Comparison of ENCODE assay signal across 9 mouse cellular contexts in genomic region chr11:44211871-44212441, GRCm38 (mm10).
DNase-seq lines count a peak whose midpoint lies in the region; ATAC-seq and TF ChIP-seq lines count a peak whose summit lies in the region.
"Had no signal": no experiment of that assay in that cellular context is flagged by ENCODE, and none has a peak within 500 bp of the region (broad histone marks: within the 10 kb centered on the region; RNA-seq: fewer than 3 reads in every experiment).

No protein-coding gene starts in this region.

- H3K36me3 ChIP-seq in lung, embryonic 14.5 days (ENCODE audit: insufficient read depth) = no peaks in the 10 kb centered on the region
- H3K36me3 ChIP-seq: neural tube, embryonic 12.5 days had no signal

- ATAC-seq in lung, embryonic 14.5 days (ENCODE audit: insufficient read depth) = peak; percentile 77

- H3K9me3 ChIP-seq in lung, embryonic 14.5 days (ENCODE audit: low read depth, low read length) = no peaks in the 10 kb centered on the region
- H3K9me3 ChIP-seq: neural tube, embryonic 12.5 days had no signal

- no peak overlapping the region for H3K4me2 ChIP-seq in lung, embryonic 14.5 days
- H3K4me2 ChIP-seq: neural tube, embryonic 12.5 days had no signal

- H3K27ac ChIP-seq in lung, embryonic 14.5 days (ENCODE audit: low read depth) = 0 out of 2 replicates have a peak overlapping the region, but pooled peaks have one; percentile 56
- H3K27ac ChIP-seq: neural tube, embryonic 12.5 days had no signal

- peak; percentile 75 for TF ChIP-seq CTCF in lung, embryonic 14.5 days (IDR thresholded peaks at IDR 0.05; ENCODE audit: low read depth)

- H3K4me1 ChIP-seq in lung, embryonic 14.5 days (ENCODE audit: insufficient read depth) = no peaks in the 10 kb centered on the region
- H3K4me1 ChIP-seq: neural tube, embryonic 12.5 days had no signal

- no peak overlapping the region for H3K4me3 ChIP-seq in lung, embryonic 14.5 days (ENCODE audit: low read depth, low read length)
- H3K4me3 ChIP-seq: neural tube, embryonic 12.5 days had no signal

- H3K27me3 ChIP-seq in lung, embryonic 14.5 days (ENCODE audit: insufficient read depth, low read length) = no peaks in the 10 kb centered on the region
- H3K27me3 ChIP-seq: neural tube, embryonic 12.5 days had no signal

- no peak overlapping the region for H3K9ac ChIP-seq in lung, embryonic 14.5 days
- H3K9ac ChIP-seq: neural tube, embryonic 12.5 days had no signal

- 38% methylated on average over 9 of the region's 9 CpGs for WGBS in lung, embryonic 14.5 days

- DNase-seq in urinary bladder, adult 18-20 months (ENCODE audit: low spot score in 2 of 2) = peak; percentile 28 to 30
- no peak for DNase-seq in urinary bladder, postnatal 10 days (ENCODE audit: low spot score)
- peak; percentile 5 for DNase-seq in c-Kit-positive CD71-positive TER-119-negative erythroid progenitor cells, embryonic 14.5 days (ENCODE audit: low read depth)
- peak; percentile 6 to 26 for DNase-seq in gastrocnemius, adult 8-10 months (ENCODE audit: low spot score in 2 of 2)
- DNase-seq in kidney, adult 9 months = peak; percentile 57
- peak; percentile 81 for DNase-seq in lung, embryonic 14.5 days
- DNase-seq in right cerebral cortex, postnatal 10 days (ENCODE audit: low spot score in 2 of 2) = peak; percentile 31 to 44
- DNase-seq in natural killer cell, adult 2 months (ENCODE audit: low spot score in 2 of 2) = no peak

Comparison
In these comparisons a context has a peak if more than half of its experiments do, and no peak if none do; other contexts are left out.
1. DNase-seq: peak in urinary bladder, adult 18-20 months (2 of 2), c-Kit-positive CD71-positive TER-119-negative erythroid progenitor cells, embryonic 14.5 days (single experiment), gastrocnemius, adult 8-10 months (2 of 2), kidney, adult 9 months (single experiment), lung, embryonic 14.5 days (single experiment) and right cerebral cortex, postnatal 10 days (2 of 2); none in urinary bladder, postnatal 10 days (single experiment) and natural killer cell, adult 2 months (0 of 2).